Mouse (Mus musculus): ENCODE results near the gene Papln.

Papln gene

DNA sequence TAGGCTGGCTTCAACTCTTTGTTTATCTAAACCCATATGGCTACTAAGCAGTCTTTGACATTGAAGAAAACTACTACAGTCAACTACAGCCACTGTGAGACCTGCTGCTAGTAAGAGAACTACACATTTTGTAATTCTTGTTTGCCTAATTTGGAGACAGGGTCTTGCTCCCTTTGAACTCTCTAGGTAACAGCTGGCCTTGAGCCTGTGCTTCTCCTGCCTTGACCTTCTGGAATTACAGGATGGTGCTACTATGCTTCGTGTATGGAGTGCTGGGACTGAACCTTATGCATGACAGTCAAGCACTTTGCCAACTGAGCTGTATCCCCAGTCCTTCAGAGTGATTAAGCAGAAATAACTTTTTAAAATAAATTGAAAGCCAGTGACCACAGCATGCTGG, 53.2 kb downstream of the Papln start:
- DNase-seq (ENCODE audit: low spot score in 2 of 2) = no peak

DNA sequence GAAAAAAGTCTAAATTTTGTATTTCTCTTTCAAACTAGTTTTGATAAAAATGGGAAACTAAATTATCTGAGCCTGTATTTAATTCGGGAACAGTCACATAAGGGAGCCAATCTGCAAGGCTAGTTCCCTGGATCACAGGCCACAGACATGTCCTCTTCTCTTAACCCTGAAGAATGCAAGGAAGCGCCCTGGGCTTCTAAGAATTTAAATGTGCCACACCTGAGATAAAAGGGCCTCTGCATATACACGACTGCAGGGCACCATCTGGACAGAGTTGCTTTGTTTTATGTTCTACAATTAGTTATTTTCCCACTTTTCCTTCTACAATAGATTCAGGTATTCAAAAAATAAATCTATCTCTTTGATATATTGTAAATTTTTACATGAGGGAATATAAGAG, 67.0 kb downstream of the Papln start:
- DNase-seq (ENCODE audit: low spot score in 2 of 2) = no peak

DNA sequence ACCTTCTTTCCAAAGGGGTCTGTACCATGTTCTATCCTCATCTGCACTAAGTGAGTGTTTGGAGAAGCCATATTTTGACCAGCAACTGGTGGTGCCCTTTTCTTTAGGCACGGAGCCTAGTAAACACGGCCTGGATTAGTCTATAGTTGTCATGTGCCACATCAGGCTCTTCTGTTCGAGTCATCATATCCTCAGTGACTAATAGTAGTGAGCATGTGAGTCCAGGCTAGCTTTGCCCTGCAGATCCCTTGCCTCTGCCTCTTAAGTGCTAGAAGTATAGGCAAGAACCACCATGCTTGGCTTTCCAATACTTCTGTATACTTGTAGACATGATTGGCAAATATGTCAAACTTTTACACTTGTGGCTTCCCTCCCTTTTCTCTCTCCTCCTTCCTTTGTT, 70.5 kb downstream of the Papln start:
- DNase-seq (ENCODE audit: low spot score in 2 of 2) = no peak

DNA sequence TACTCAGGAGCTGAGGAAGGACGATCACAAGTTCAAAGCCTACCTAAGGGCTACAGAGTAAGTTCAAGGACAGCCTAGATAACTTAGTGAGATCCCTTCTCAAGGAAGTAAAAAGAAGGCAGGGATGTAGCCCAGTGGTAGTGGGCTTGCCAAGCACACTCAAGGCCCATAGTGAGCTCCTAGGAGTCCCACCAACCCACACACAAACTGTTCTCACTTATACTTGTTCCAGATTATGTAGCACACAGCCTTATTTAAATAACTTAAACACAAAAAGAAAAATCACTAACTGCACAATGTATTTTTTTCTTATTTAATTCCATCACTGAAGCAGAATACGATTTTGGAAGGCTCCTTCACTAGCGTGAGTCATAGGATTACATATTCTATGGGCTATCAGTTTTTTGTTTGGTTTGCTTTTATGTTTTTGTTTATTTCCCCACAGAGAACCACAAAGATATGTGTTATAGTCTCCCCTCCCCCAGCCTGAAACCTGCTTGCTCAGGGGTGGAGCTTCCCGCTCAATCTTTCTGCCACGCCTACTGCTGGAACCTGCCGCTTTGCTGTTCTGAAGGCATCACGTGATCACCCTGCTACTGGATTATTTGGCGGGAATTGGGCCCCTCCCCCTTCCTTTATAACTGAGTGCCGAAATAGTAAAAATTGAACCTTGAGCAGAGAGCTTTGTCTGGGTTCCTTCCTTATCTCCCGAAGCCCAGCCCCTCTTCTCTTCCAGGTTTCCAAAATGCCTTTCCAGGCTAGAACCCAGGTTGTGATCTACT, 78.2 kb downstream of the Papln start:
- DNase-seq (ENCODE audit: low spot score in 2 of 2) = no peak

All from spleen, postnatal 36 days (tissue).